Mouse (Mus musculus) brain, embryonic 14.5 days (tissue): Measurements from ENCODE around the gene Ankrd13a.

Experiments used
- CTCF ChIP-seq: fragments of 200-500 bp; IDR thresholded peaks from 2 replicates; pipeline ENCODE4 v1.5.1; 2012; ENCODE audit warnings: inconsistent platforms, mild to moderate bottlenecking, moderate library complexity, borderline replicate concordance; ENCODE audit not compliant: insufficient read depth, insufficient read length; ENCODE audit errors: extremely low read depth
- POLR2A ChIP-seq: fragments of 200-500 bp; IDR thresholded peaks from 2 replicates; pipeline ENCODE4 v1.6.1; 2012; ENCODE audit warnings: mild to moderate bottlenecking, inconsistent platforms, borderline replicate concordance; ENCODE audit not compliant: poor library complexity, insufficient read depth, insufficient read length, severe bottlenecking; ENCODE audit errors: extremely low read depth

- no peak for TF ChIP-seq POLR2A
- no peak for TF ChIP-seq CTCF
Measured at GRCm38 (mm10) chr5:114808385-114808784, 33.9 kb downstream of the Ankrd13a start.
